Mouse (Mus musculus) forebrain, embryonic 12.5 days (tissue): ENCODE data around the gene Atp6v0d1. TPM values are rescaled to one million over a fixed set of nuclear protein-coding genes. Genes with fewer than 3 reads are reported as not detected.
A peak's percentile ranks its signal among the peaks of the same experiment; 100 is the strongest.

Source experiments
- ATAC-seq: fragments of 200-750 bp; cut with Nextera tagmentation; 2 replicates; pipeline ENCODE4 v1.8.0; 2017; ENCODE audit warnings: moderate TSS enrichment; ENCODE audit not compliant: low FRiP score
- H3K27ac ChIP-seq: fragments of 300-500 bp; sonication (generic); 2 replicates; pipeline ENCODE4 v1.5.1; 2016; ENCODE audit warnings: mild to moderate bottlenecking
- H3K27me3 ChIP-seq: fragments of 300-500 bp; sonication (generic); 2 replicates; pipeline ENCODE4 v1.6.1; 2016; ENCODE audit warnings: mild to moderate bottlenecking
- H3K36me3 ChIP-seq: fragments of 300-500 bp; sonication (generic); replicated peaks from 2 replicates; pipeline ENCODE4 v1.6.1; 2016; ENCODE audit warnings: mild to moderate bottlenecking
- H3K4me1 ChIP-seq: fragments of 300-500 bp; sonication (generic); 2 replicates; pipeline ENCODE4 v1.6.1; 2016
- H3K4me2 ChIP-seq: fragments of 300-500 bp; sonication (generic); 2 replicates; pipeline ENCODE4 v1.6.1; 2016; ENCODE audit warnings: mild to moderate bottlenecking, moderate library complexity
- H3K4me3 ChIP-seq: fragments of 300-500 bp; sonication (generic); replicated peaks from 2 replicates; pipeline ENCODE4 v1.5.1; 2016; ENCODE audit warnings: mild to moderate bottlenecking
- H3K9ac ChIP-seq: fragments of 300-500 bp; sonication (generic); 2 replicates; pipeline ENCODE4 v1.6.1; 2016; ENCODE audit warnings: mild to moderate bottlenecking
- H3K9me3 ChIP-seq: fragments of 300-500 bp; sonication (generic); 2 replicates; pipeline ENCODE4 v1.6.1; 2016
- WGBS: fragments of 180-500 bp; shearing (Covaris S2); methylation state at CpG from one replicate; pipeline ENCODE4 v1.1.7; 2016; 5-methylcytosine and 5-hydroxymethylcytosine counted together
- polyA plus RNA-seq: library from polyadenylated mRNA; unstranded; fragments of >200 nt; fragmentation: Nextera tagmentation; extraction: Ambion mirVana; gene quantifications from 2 replicates; pipeline ENCODE4 v1.2.1, GENCODE M21; 2016

The Atp6v0d1 gene
- 94.3 and 95.4 TPM in 2 replicates for polyA plus RNA-seq

- 4% methylated on average over 53 of the region's 53 CpGs for WGBS
- ATAC-seq: peak; percentile 99
- Histone ChIP-seq H3K4me2 (peak within 1 kb of the TSS; percentile 89), H3K36me3 (no peaks in the 10 kb centered on the region), H3K4me3 (peak within 1 kb of the TSS; percentile 63), H3K27ac (peak within 1 kb of the TSS; percentile 51), H3K9me3 (no peaks in the 10 kb centered on the region), H3K9ac (peak within 1 kb of the TSS; percentile 79), H3K4me1 (peaks cover 25% of the 10 kb centered on the region), H3K27me3 (no peaks in the 10 kb centered on the region)
Measured at GRCm38 (mm10) chr8:105565952-105566702, at the start of gene Atp6v0d1. Atp6v0d1 (minus strand) TSS chr8:105566047.

GRCm38 (mm10) chr8:105613830-105614511, 48.1 kb upstream of the Atp6v0d1 start:
- Histone ChIP-seq H3K4me2 (peak overlapping the region; percentile 78), H3K4me3 (peak overlapping the region; percentile 45), H3K27ac (no peak overlapping the region), H3K36me3 (peaks cover 44% of the 10 kb centered on the region), H3K27me3 (peaks cover 39% of the 10 kb centered on the region), H3K9me3 (no peaks in the 10 kb centered on the region), H3K9ac (peak overlapping the region; percentile 55), H3K4me1 (peaks cover 17% of the 10 kb centered on the region)
- WGBS: under 1% methylated on average over 50 of the region's 50 CpGs
- peak; percentile 56 for ATAC-seq

- 4% methylated on average over 20 of the region's 20 CpGs for WGBS
- Histone ChIP-seq H3K9me3 (no peaks in the 10 kb centered on the region), H3K4me1 (peaks cover 18% of the 10 kb centered on the region), H3K36me3 (peaks cover 35% of the 10 kb centered on the region), H3K4me2 (no peak overlapping the region), H3K4me3 (peak overlapping the region; percentile 12; the same call in 1 of the 2 replicates), H3K27ac (no peak overlapping the region), H3K27me3 (peaks cover 39% of the 10 kb centered on the region), H3K9ac (no peak overlapping the region)
- ATAC-seq: no peak
Measured at GRCm38 (mm10) chr8:105613037-105613436, 47.2 kb upstream of the Atp6v0d1 start.

- ATAC-seq: no peak
- H3K9ac ChIP-seq: no peak overlapping the region
- H3K9me3 ChIP-seq: no peaks in the 10 kb centered on the region
- H3K27ac ChIP-seq: no peak overlapping the region
- H3K4me3 ChIP-seq: no peak overlapping the region
- H3K4me1 ChIP-seq: peaks cover 28% of the 10 kb centered on the region
- H3K4me2 ChIP-seq: no peak overlapping the region
- H3K27me3 ChIP-seq: peaks cover 39% of the 10 kb centered on the region
- WGBS: 86% methylated on average over 9 of the region's 9 CpGs
- H3K36me3 ChIP-seq: peaks cover 23% of the 10 kb centered on the region
Measured at GRCm38 (mm10) chr8:105611836-105612235, 46.0 kb upstream of the Atp6v0d1 start.

GRCm38 (mm10) chr8:105609771-105610170, 43.9 kb upstream of the Atp6v0d1 start:
- Histone ChIP-seq H3K4me2 (no peak overlapping the region), H3K9me3 (no peaks in the 10 kb centered on the region), H3K9ac (no peak overlapping the region), H3K27ac (no peak overlapping the region), H3K4me3 (no peak overlapping the region), H3K36me3 (0 out of 2 replicates have a peak, but pooled peaks cover 4% of the 10 kb centered on the region), H3K4me1 (peaks cover 43% of the 10 kb centered on the region), H3K27me3 (peaks cover 29% of the 10 kb centered on the region)
- WGBS: 78% methylated on average over 4 of the region's 4 CpGs
- ATAC-seq: no peak

- H3K4me3 ChIP-seq: no peak overlapping the region
- no peak for ATAC-seq
- H3K4me2 ChIP-seq: no peak overlapping the region
- H3K36me3 ChIP-seq: 0 out of 2 replicates have a peak, but pooled peaks cover 3% of the 10 kb centered on the region
- no peak overlapping the region for H3K27ac ChIP-seq
- H3K27me3 ChIP-seq: peaks cover 26% of the 10 kb centered on the region
- H3K4me1 ChIP-seq: peaks cover 46% of the 10 kb centered on the region
- no peak overlapping the region for H3K9ac ChIP-seq
- no peaks in the 10 kb centered on the region for H3K9me3 ChIP-seq
- WGBS: 85% methylated on average over 2 of the region's 2 CpGs
Measured at GRCm38 (mm10) chr8:105609355-105609754, 43.5 kb upstream of the Atp6v0d1 start.

- H3K4me1 ChIP-seq: peaks cover 35% of the 10 kb centered on the region
- H3K4me3 ChIP-seq: no peak overlapping the region
- no peaks in the 10 kb centered on the region for H3K9me3 ChIP-seq
- peaks cover 17% of the 10 kb centered on the region for H3K27me3 ChIP-seq
- no peak overlapping the region for H3K9ac ChIP-seq
- peak overlapping the region; percentile 93 for H3K4me2 ChIP-seq
- 23% methylated on average over 4 of the region's 4 CpGs for WGBS
- no peak overlapping the region for H3K27ac ChIP-seq
- no peak for ATAC-seq
- 0 out of 2 replicates have a peak, but pooled peaks cover 3% of the 10 kb centered on the region for H3K36me3 ChIP-seq
Measured at GRCm38 (mm10) chr8:105607684-105608083, 41.8 kb upstream of the Atp6v0d1 start.

- H3K9me3 ChIP-seq: no peaks in the 10 kb centered on the region
- H3K4me3 ChIP-seq: peak overlapping the region; percentile 80
- peak overlapping the region; percentile 90 for H3K9ac ChIP-seq
- H3K27ac ChIP-seq: peak overlapping the region; percentile 89; the same call in 1 of the 2 replicates
- no peak for ATAC-seq
- peak overlapping the region; percentile 93 for H3K4me2 ChIP-seq
- 0 out of 2 replicates have a peak, but pooled peaks cover 3% of the 10 kb centered on the region for H3K36me3 ChIP-seq
- peaks cover 32% of the 10 kb centered on the region for H3K4me1 ChIP-seq
- H3K27me3 ChIP-seq: peaks cover 11% of the 10 kb centered on the region
- 3% methylated on average over 10 of the region's 10 CpGs for WGBS
Measured at GRCm38 (mm10) chr8:105607062-105607461, 41.2 kb upstream of the Atp6v0d1 start.

- Histone ChIP-seq H3K4me3 (peak overlapping the region; percentile 80), H3K36me3 (no peaks in the 10 kb centered on the region), H3K27me3 (peaks cover 7% of the 10 kb centered on the region; the same call in 1 of the 2 replicates), H3K4me1 (peaks cover 32% of the 10 kb centered on the region), H3K4me2 (peak overlapping the region; percentile 93), H3K27ac (peak overlapping the region; percentile 89), H3K9ac (peak overlapping the region; percentile 90), H3K9me3 (no peaks in the 10 kb centered on the region)
- WGBS: 2% methylated on average over 30 of the region's 30 CpGs
- ATAC-seq: peak; percentile 77
Measured at GRCm38 (mm10) chr8:105606189-105607023, 40.6 kb upstream of the Atp6v0d1 start.

- H3K27ac ChIP-seq: peak overlapping the region; percentile 89
- H3K36me3 ChIP-seq: no peaks in the 10 kb centered on the region
- peaks cover 32% of the 10 kb centered on the region for H3K4me1 ChIP-seq
- H3K9ac ChIP-seq: peak overlapping the region; percentile 90
- H3K27me3 ChIP-seq: peaks cover 7% of the 10 kb centered on the region; the same call in 1 of the 2 replicates
- WGBS: 1% methylated on average over 36 of the region's 39 CpGs
- H3K4me3 ChIP-seq: peak overlapping the region; percentile 80
- ATAC-seq: peak; percentile 42
- peak overlapping the region; percentile 93 for H3K4me2 ChIP-seq
- no peaks in the 10 kb centered on the region for H3K9me3 ChIP-seq
Measured at GRCm38 (mm10) chr8:105605491-105606188, 39.8 kb upstream of the Atp6v0d1 start.

GRCm38 (mm10) chr8:105604804-105605381, 39.0 kb upstream of the Atp6v0d1 start, which contains the start of gene Ripor1:
Ripor1 (plus strand) TSS chr8:105605255.
- H3K27ac ChIP-seq: peak within 1 kb of the TSS; percentile 89

More at GRCm38 (mm10) chr8:105604804-105605381, 39.0 kb upstream of the Atp6v0d1 start, which contains the start of gene Ripor1:
- H3K9me3 ChIP-seq: no peaks in the 10 kb centered on the region
- no peaks in the 10 kb centered on the region for H3K36me3 ChIP-seq
- peak; percentile 85 for ATAC-seq
- H3K4me2 ChIP-seq: peak within 1 kb of the TSS; percentile 93
- H3K27me3 ChIP-seq: peaks cover 7% of the 10 kb centered on the region; the same call in 1 of the 2 replicates
- H3K4me3 ChIP-seq: peak within 1 kb of the TSS; percentile 80
- H3K9ac ChIP-seq: peak within 1 kb of the TSS; percentile 90
- H3K4me1 ChIP-seq: peaks cover 32% of the 10 kb centered on the region
- WGBS: 0% methylated on average over 38 of the region's 42 CpGs
